Mouse (Mus musculus) CH12.LX (cell line): ENCODE measurements around the gene Aff3. TPM values are rescaled to one million over a fixed set of nuclear protein-coding genes. Genes with fewer than 3 reads are reported as not detected.
A peak's percentile ranks its signal among the peaks of the same experiment; 100 is the strongest.

ENCODE experiments used
- DNase-seq: peaks from one replicate; pipeline ENCODE4 v3.0.0-alpha.2; 2013; ENCODE audit errors: extremely low read depth
- H3K27ac ChIP-seq: 2 replicates; pipeline ENCODE4 v1.5.1; 2012; ENCODE audit warnings: low read depth, mild to moderate bottlenecking, control low read depth, moderate library complexity; ENCODE audit not compliant: insufficient read depth
- H3K27me3 ChIP-seq: replicated peaks from 2 replicates; pipeline ENCODE3; 2012; ENCODE audit warnings: inconsistent platforms
- H3K36me3 ChIP-seq, 2 experiments: replicated peaks in 1 of 2; 2 replicates each; pipeline versions ENCODE3 to v1.6.1; 2012; ENCODE audit warnings: inconsistent platforms in 1 of 2, low read length in 1 of 2, mild to moderate bottlenecking in 1 of 2, mixed read lengths in 1 of 2, moderate library complexity in 1 of 2; ENCODE audit not compliant: control insufficient read depth in 1 of 2, insufficient read depth in 1 of 2
- H3K4me1 ChIP-seq, 2 experiments: 2 replicates each; pipeline ENCODE4 v1.6.1; 2012; ENCODE audit warnings: inconsistent platforms in 1 of 2, moderate library complexity in 1 of 2; ENCODE audit not compliant: insufficient read depth in 2 of 2, control insufficient read depth in 1 of 2
- H3K4me2 ChIP-seq: 2 replicates; pipeline ENCODE4 v1.6.1; 2012; ENCODE audit warnings: low read depth, mild to moderate bottlenecking, control low read depth; ENCODE audit not compliant: poor library complexity, insufficient read depth, severe bottlenecking
- H3K4me3 ChIP-seq, 3 experiments: fragments of 150-350 bp in 1 of 3; sonication (generic) in 1 of 3; replicated peaks in 1 of 3; 2 replicates each; pipeline versions ENCODE3 to v1.5.1; 2011 to 2012; ENCODE audit warnings: low read depth in 2 of 3, low read length in 2 of 3, mild to moderate bottlenecking in 2 of 3, moderate library complexity in 2 of 3, control low read depth in 1 of 3, improper control_type of control experiment in 1 of 3, inconsistent platforms in 1 of 3, mixed read lengths in 1 of 3; ENCODE audit not compliant: poor library complexity in 1 of 3
- H3K79me2 ChIP-seq: replicated peaks from 2 replicates; pipeline ENCODE4 v1.6.1; 2012; ENCODE audit warnings: mild to moderate bottlenecking, moderate library complexity; ENCODE audit not compliant: control insufficient read depth, poor library complexity, insufficient read depth, severe bottlenecking; ENCODE audit errors: extremely low read depth
- H3K9ac ChIP-seq: 2 replicates; pipeline ENCODE4 v1.6.1; 2012; ENCODE audit warnings: low read depth, mild to moderate bottlenecking, control low read depth, moderate library complexity; ENCODE audit not compliant: insufficient read depth
- H3K9me3 ChIP-seq: replicated peaks from 2 replicates; pipeline ENCODE3; 2012; ENCODE audit warnings: low read length, inconsistent platforms, mixed read lengths
- CHD1 ChIP-seq: IDR thresholded peaks from 2 replicates; pipeline ENCODE4 v1.6.1; 2012; ENCODE audit warnings: low read depth, low read length, improper control_type of control experiment, inconsistent platforms
- CHD2 ChIP-seq: IDR thresholded peaks from 2 replicates; pipeline ENCODE4 v1.6.1; 2011; ENCODE audit warnings: low read length, improper control_type of control experiment
- CTCF ChIP-seq, 2 experiments: IDR thresholded peaks in 1 of 2; conservative IDR thresholded peaks in 1 of 2; 2 replicates each; pipeline ENCODE4 v1.5.1; 2011 to 2012; ENCODE audit warnings: low read depth in 2 of 2, low read length in 2 of 2, improper control_type of control experiment in 1 of 2, inconsistent platforms in 1 of 2, mild to moderate bottlenecking in 1 of 2, moderate library complexity in 1 of 2
- E2F4 ChIP-seq: IDR thresholded peaks from 2 replicates; pipeline ENCODE4 v1.6.1; 2011; ENCODE audit warnings: low read depth, low read length, improper control_type of control experiment; ENCODE audit not compliant: insufficient replicate concordance
- GABPA ChIP-seq: IDR thresholded peaks from 2 replicates; pipeline ENCODE4 v1.6.1; 2012; ENCODE audit warnings: low read depth, low read length, improper control_type of control experiment, inconsistent platforms; ENCODE audit not compliant: insufficient replicate concordance
- HCFC1 ChIP-seq: IDR thresholded peaks from 2 replicates; pipeline ENCODE4 v1.6.1; 2012; ENCODE audit warnings: low read depth, mild to moderate bottlenecking, inconsistent platforms, low read length, improper control_type of control experiment
- MAFK ChIP-seq: IDR thresholded peaks from 2 replicates; pipeline ENCODE4 v1.6.1; 2011; ENCODE audit warnings: low read length, improper control_type of control experiment; ENCODE audit not compliant: insufficient replicate concordance
- MAX ChIP-seq: IDR thresholded peaks from 2 replicates; pipeline ENCODE4 v1.6.1; 2011; ENCODE audit warnings: low read length, improper control_type of control experiment
- MEF2A ChIP-seq: IDR thresholded peaks from 2 replicates; pipeline ENCODE4 v1.6.1; 2014; ENCODE audit warnings: low read depth, mild to moderate bottlenecking, inconsistent platforms, low read length, improper control_type of control experiment, borderline replicate concordance
- MXI1 ChIP-seq: IDR thresholded peaks from 2 replicates; pipeline ENCODE4 v1.6.1; 2011; ENCODE audit warnings: mild to moderate bottlenecking, low read depth, low read length, improper control_type of control experiment
- NRF1 ChIP-seq: IDR thresholded peaks from 2 replicates; pipeline ENCODE4 v1.6.1; 2014; ENCODE audit warnings: low read depth, mild to moderate bottlenecking, inconsistent platforms, low read length, improper control_type of control experiment, moderate library complexity
- POLR2AphosphoS2 ChIP-seq: IDR thresholded peaks from 2 replicates; pipeline ENCODE4 v1.6.1; 2011; ENCODE audit warnings: low read depth, low read length, improper control_type of control experiment
- RAD21 ChIP-seq: IDR thresholded peaks from 2 replicates; pipeline ENCODE4 v1.6.1; 2011; ENCODE audit warnings: low read depth, mild to moderate bottlenecking, low read length, improper control_type of control experiment, moderate library complexity
- SIN3A ChIP-seq: IDR thresholded peaks from 2 replicates; pipeline ENCODE4 v1.6.1; 2012; ENCODE audit warnings: low read length, improper control_type of control experiment, inconsistent platforms
- TCF12 ChIP-seq: IDR thresholded peaks from 2 replicates; pipeline ENCODE4 v1.6.1; 2014; ENCODE audit warnings: low read depth, mild to moderate bottlenecking, inconsistent platforms, low read length, improper control_type of control experiment
- UBTF ChIP-seq: IDR thresholded peaks from 2 replicates; pipeline ENCODE4 v1.6.1; 2012; ENCODE audit warnings: low read depth, mild to moderate bottlenecking, inconsistent platforms, low read length, improper control_type of control experiment, moderate library complexity
- USF1 ChIP-seq: IDR thresholded peaks from 2 replicates; pipeline ENCODE4 v1.6.1; 2014; ENCODE audit warnings: low read depth, mild to moderate bottlenecking, inconsistent platforms, low read length, improper control_type of control experiment
- ZKSCAN1 ChIP-seq: IDR thresholded peaks from 2 replicates; pipeline ENCODE4 v1.6.1; 2012; ENCODE audit warnings: low read depth, inconsistent platforms, low read length, improper control_type of control experiment, borderline replicate concordance
- ZMIZ1 ChIP-seq: IDR thresholded peaks from 2 replicates; pipeline ENCODE4 v1.6.1; 2012; ENCODE audit warnings: low read depth, mild to moderate bottlenecking, inconsistent platforms, low read length, improper control_type of control experiment
- ZNF384 ChIP-seq: IDR thresholded peaks from 2 replicates; pipeline ENCODE4 v1.6.1; 2012; ENCODE audit warnings: low read depth, low read length, improper control_type of control experiment, inconsistent platforms
- dilution Hi-C: fragments of 300-500 bp; cut with MboI; formaldehyde crosslinking; loops from 2 replicates; pipeline ENCODE4 v1.14.3; 2020; ENCODE audit warnings: low sequenced_read_pairs; ENCODE audit not compliant: extremely low pct_unique_long_range_greater_than_20kb, extremely low pct_ligation_motif_present
- in situ Hi-C: fragments of 300-500 bp; cut with MboI; formaldehyde crosslinking; loops from 3 replicates; pipeline ENCODE4 v1.14.3; 2019; ENCODE audit warnings: low sequenced_read_pairs, low pct_ligation_motif_present, low pct_unique_long_range_greater_than_20kb, mixed read lengths
- polyA plus RNA-seq: library from polyadenylated mRNA; unstranded; fragments of >175 nt; gene quantifications from 2 replicates; pipeline ENCODE4 v1.2.1, GENCODE M21; 2012; ENCODE audit warnings: low read depth; ENCODE audit not compliant: insufficient read length
- total RNA-seq, 2 experiments: library from RNA; depleted of rRNA; stranded (reverse); fragments of 300-350 nt in 1 of 2; fragments of >200 nt in 1 of 2; gene quantifications; 2 replicates each; pipeline ENCODE4 v1.2.3; 2012 to 2014

Aff3 gene
- total and polyA plus RNA-seq, 3 experiments, result 5.1 to 29.9 (median 7.7) TPM

DNA sequence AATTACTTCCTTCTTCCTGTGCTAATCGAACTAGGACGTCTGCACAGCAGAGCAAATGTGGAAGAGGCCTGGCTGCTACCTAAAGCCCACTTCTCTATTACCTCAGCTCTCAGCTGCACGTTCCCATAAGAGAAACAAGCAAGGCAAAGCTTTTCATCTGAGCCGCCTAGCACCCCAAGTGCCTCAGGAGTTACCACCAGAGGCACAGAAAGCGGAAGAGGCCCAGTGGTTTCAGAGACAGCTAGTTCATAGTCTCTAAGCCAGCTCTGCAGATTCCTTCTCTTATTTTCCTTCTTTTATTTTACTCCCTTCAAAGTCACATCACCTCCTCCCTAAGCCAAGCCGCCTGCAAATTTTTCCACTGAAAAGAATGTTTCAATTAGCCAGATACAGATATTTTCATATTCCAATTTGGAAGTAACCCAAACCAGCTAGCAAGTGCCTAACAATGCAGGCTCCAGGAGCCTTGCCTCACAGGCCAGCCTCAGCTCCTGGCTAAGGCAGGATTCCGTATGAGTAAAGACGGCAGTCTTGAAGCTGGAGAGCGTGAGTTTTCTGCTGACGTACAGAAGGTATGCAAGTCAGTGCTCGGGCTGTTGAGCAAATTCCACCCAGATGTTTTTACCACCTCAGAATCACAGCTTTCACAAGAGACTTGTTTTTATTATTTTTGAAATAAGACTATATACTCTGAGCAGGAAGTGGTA, 62.8 kb downstream of the Aff3 start:
- H3K9me3 ChIP-seq, result no peaks in the 10 kb centered on the region
- no peaks in the 10 kb centered on the region for H3K79me2 ChIP-seq
- peaks cover 0 to 72% of the 10 kb centered on the region in 2 experiments for H3K36me3 ChIP-seq
- H3K9ac ChIP-seq, result no peak overlapping the region
- no peak overlapping the region for H3K27ac ChIP-seq
- H3K4me2 ChIP-seq, result no peak overlapping the region
- no peaks in the 10 kb centered on the region for H3K27me3 ChIP-seq
- dilution Hi-C loops, result no loop called here
- no peak overlapping the region for H3K4me3 ChIP-seq
- peak; percentile 34 for DNase-seq
- in situ Hi-C loops, result no loop called here
- TF ChIP-seq RAD21, result no peak
- TF ChIP-seq USF1, result no peak
- TF ChIP-seq SIN3A, result no peak
- H3K4me1 ChIP-seq, result peaks cover 0 to 56% of the 10 kb centered on the region in 2 experiments; a peak in 2 of 4 replicates

DNA sequence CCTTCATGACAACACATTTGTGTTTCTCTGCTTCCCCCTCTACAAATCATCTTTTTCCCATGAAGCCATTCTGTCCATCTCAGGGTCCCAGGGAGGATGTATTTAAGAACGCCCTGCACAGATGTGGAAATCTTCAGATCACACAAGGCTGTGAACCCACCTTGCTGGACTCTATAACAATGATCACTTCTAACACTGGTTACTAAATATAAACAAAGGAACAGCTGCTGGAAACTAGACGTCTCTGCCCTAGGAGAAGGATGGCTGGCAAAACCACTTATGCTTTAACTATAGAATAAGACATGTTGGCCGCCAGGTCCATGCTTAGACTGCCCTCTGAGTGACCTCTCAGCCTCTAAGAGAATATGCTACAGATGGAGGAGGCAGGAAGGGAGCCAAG, 69.4 kb downstream of the Aff3 start:
- no peak overlapping the region for H3K4me3 ChIP-seq
- H3K9ac ChIP-seq, result no peak overlapping the region
- H3K79me2 ChIP-seq, result no peaks in the 10 kb centered on the region
- peaks cover 0 to 29% of the 10 kb centered on the region in 2 experiments; a peak in 2 of 4 replicates for H3K4me1 ChIP-seq
- peaks cover 0 to 69% of the 10 kb centered on the region in 2 experiments for H3K36me3 ChIP-seq
- no peak for TF ChIP-seq ZKSCAN1
- TF ChIP-seq GABPA, result no peak
- TF ChIP-seq NRF1, result no peak
- TF ChIP-seq SIN3A, result no peak
- TF ChIP-seq ZNF384, result no peak
- TF ChIP-seq ZMIZ1, result no peak
- dilution Hi-C loops (no loop called here), in situ Hi-C loops (no loop called here)
- no peak for DNase-seq
- H3K9me3 ChIP-seq, result no peaks in the 10 kb centered on the region
- no peaks in the 10 kb centered on the region for H3K27me3 ChIP-seq
- no peak overlapping the region for H3K27ac ChIP-seq
- H3K4me2 ChIP-seq, result no peak overlapping the region

DNA sequence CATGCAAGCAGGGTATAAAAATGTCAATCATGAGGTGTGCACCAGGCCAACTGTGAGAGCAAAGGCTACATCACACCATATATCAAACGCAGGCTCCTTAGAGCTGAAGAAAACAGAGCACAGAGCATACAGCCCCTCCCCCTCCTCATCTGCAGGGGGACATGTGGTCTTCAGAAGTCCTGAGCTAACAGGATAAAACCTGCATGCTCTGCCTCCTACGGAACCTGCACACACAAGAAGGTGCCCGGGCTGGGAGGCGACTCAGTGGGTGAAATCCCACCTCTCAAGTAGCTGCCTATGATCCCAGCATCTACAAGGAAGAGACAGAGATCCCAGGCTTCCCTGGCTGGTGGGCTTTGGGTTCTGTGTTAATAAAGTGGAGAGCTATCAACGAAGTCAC, 70.0 kb downstream of the Aff3 start:
- Histone ChIP-seq H3K36me3 (peaks cover 0 to 66% of the 10 kb centered on the region in 2 experiments), H3K27ac (no peak overlapping the region), H3K79me2 (no peaks in the 10 kb centered on the region), H3K4me2 (no peak overlapping the region), H3K4me1 (peaks cover 0 to 24% of the 10 kb centered on the region in 2 experiments; a peak in 2 of 4 replicates)
- in situ Hi-C loops, result no loop called here
- no peak for TF ChIP-seq MAFK
- TF ChIP-seq CHD2, result no peak
- no peak for TF ChIP-seq UBTF
- no peak for TF ChIP-seq CHD1
- TF ChIP-seq MAX, result no peak
- no peak for TF ChIP-seq E2F4
- TF ChIP-seq HCFC1, result no peak
- no peak for TF ChIP-seq MXI1
- no peak for TF ChIP-seq MEF2A
- TF ChIP-seq TCF12, result no peak
- no peak for TF ChIP-seq NRF1
- TF ChIP-seq RAD21, result no peak
- no peak for TF ChIP-seq POLR2AphosphoS2
- no peak for TF ChIP-seq GABPA
- TF ChIP-seq CTCF (conservative IDR thresholded peaks at IDR 0.05 in 1 of 2, IDR thresholded peaks at IDR 0.05 in 1 of 2; ENCODE audit: low read depth in 2 of 2, low read length in 2 of 2), result no peak
- TF ChIP-seq, all 38 proteins: peak for 0
- no peak for DNase-seq
- Histone ChIP-seq H3K9ac (no peak overlapping the region), H3K27me3 (no peaks in the 10 kb centered on the region), H3K4me3 (no peak overlapping the region), H3K9me3 (no peaks in the 10 kb centered on the region)
- dilution Hi-C loops, result no loop called here
